Mouse (Mus musculus) liver, embryonic 14.5 days (tissue): ENCODE results near the gene Mpeg1. TPM values are rescaled to one million over a fixed set of nuclear protein-coding genes. Genes with fewer than 3 reads are reported as not detected.

Experiments
- ATAC-seq: fragments of 200-750 bp; cut with Nextera tagmentation; 2 replicates; pipeline ENCODE4 v1.8.0; 2017; ENCODE audit warnings: moderate number of reproducible peaks, mild to moderate bottlenecking, moderate library complexity; ENCODE audit not compliant: insufficient read depth
- DNase-seq, 3 experiments: peaks; one replicate each; pipeline ENCODE4 v3.0.0-alpha.2; 2012 to 2013; ENCODE audit warnings: low read depth in 3 of 3, low spot score in 3 of 3
- H3K27ac ChIP-seq: fragments of 300-500 bp; sonication (generic); 2 replicates; pipeline ENCODE4 v1.5.1; 2014; ENCODE audit warnings: moderate library complexity, mild to moderate bottlenecking, control low read depth, inconsistent platforms
- H3K27me3 ChIP-seq: fragments of 300-500 bp; sonication (generic); 2 replicates; pipeline ENCODE4 v1.6.1; 2014; ENCODE audit warnings: mild to moderate bottlenecking, low read length, moderate library complexity; ENCODE audit not compliant: control insufficient read depth, insufficient read depth
- H3K36me3 ChIP-seq: fragments of 300-500 bp; sonication (generic); replicated peaks from 2 replicates; pipeline ENCODE4 v1.6.1; 2014; ENCODE audit warnings: low read depth; ENCODE audit not compliant: control insufficient read depth, insufficient read depth
- H3K4me1 ChIP-seq, 2 experiments: fragments of 200-500 bp in 1 of 2; fragments of 300-500 bp in 1 of 2; sonication (generic) in 1 of 2; replicated peaks; 2 replicates each; pipeline ENCODE4 v1.6.1; 2012 to 2014; ENCODE audit warnings: antibody characterized with exemption in 1 of 2, inconsistent platforms in 1 of 2, low read length in 1 of 2; ENCODE audit not compliant: control insufficient read depth in 2 of 2, insufficient read depth in 2 of 2
- H3K4me2 ChIP-seq: fragments of 300-500 bp; sonication (generic); 2 replicates; pipeline ENCODE4 v1.6.1; 2014; ENCODE audit warnings: low read depth, mild to moderate bottlenecking, control low read depth, moderate library complexity
- H3K4me3 ChIP-seq, 2 experiments: fragments of 200-500 bp in 1 of 2; fragments of 300-500 bp in 1 of 2; sonication (generic) in 1 of 2; 2 replicates each; pipeline ENCODE4 v1.5.1; 2012 to 2014; ENCODE audit warnings: low read depth in 2 of 2, low read length in 2 of 2, mild to moderate bottlenecking in 2 of 2, control low read depth in 1 of 2, inconsistent platforms in 1 of 2, moderate library complexity in 1 of 2; ENCODE audit not compliant: insufficient read depth in 1 of 2
- H3K9ac ChIP-seq: fragments of 300-500 bp; sonication (generic); replicated peaks from 2 replicates; pipeline ENCODE4 v1.6.1; 2014; ENCODE audit warnings: mild to moderate bottlenecking, control low read depth, moderate library complexity
- H3K9me3 ChIP-seq: fragments of 300-500 bp; sonication (generic); 2 replicates; pipeline ENCODE4 v1.6.1; 2016; ENCODE audit warnings: low read length, mixed read lengths; ENCODE audit not compliant: control insufficient read depth
- CTCF ChIP-seq: IDR thresholded peaks from 2 replicates; pipeline ENCODE4 v1.5.1; 2016; ENCODE audit warnings: antibody characterized with exemption, low read depth, control low read depth
- EP300 ChIP-seq: IDR thresholded peaks from 2 replicates; pipeline ENCODE4 v1.6.1; 2016; ENCODE audit warnings: antibody characterized with exemption, low read depth
- WGBS: fragments of 180-500 bp; shearing (Covaris S2); extraction: QIAGEN DNeasy Blood & Tissue Kit; methylation state at CpG from one replicate; pipeline ENCODE4 v1.1.7; 2014; ENCODE audit not compliant: insufficient replicate concordance; 5-methylcytosine and 5-hydroxymethylcytosine counted together
- polyA plus RNA-seq, 2 experiments: library from polyadenylated mRNA; depleted of rRNA in 1 of 2; stranded (reverse) in 1 of 2; unstranded in 1 of 2; fragments of >200 nt; fragmentation: Nextera tagmentation in 1 of 2; extraction: Ambion mirVana in 1 of 2; gene quantifications; 2 replicates each; pipeline versions ENCODE4 v1.2.1 to v1.2.3; 2012 to 2014

Gene Mpeg1
- polyA plus RNA-seq, 2 experiments: 2.0 to 5.9 TPM

DNA sequence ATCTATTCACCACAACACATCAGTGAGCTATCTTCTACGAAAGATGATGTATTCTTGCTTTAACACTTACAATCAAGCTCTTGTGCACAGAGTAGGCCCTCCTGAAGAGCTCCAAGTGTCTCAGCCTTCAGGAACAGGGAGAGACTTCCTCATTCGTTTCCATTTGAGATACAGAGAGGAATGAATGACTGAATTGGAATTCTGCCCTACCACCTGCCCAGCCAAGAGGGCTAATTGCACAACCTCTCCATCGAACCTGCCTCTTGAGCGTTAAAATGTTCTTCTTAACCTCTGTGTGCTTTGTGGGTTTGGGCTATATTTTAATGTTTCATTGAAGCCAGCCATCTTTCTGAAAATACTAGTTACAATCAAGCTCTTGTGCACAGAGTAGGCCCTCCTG lies 4.1 kb downstream of the Mpeg1 start:
- no peaks in the 10 kb centered on the region for H3K9me3 ChIP-seq
- ATAC-seq (no peak), DNase-seq (no peak)
- no peak overlapping the region for H3K4me3 ChIP-seq
- H3K27me3 ChIP-seq: no peaks in the 10 kb centered on the region
- no peaks in the 10 kb centered on the region for H3K36me3 ChIP-seq
- no peak overlapping the region for H3K27ac ChIP-seq
- no peak overlapping the region for H3K4me2 ChIP-seq
- whole genome bisulfite sequencing: 57% methylated on average over 4 of the region's 4 CpGs
- no peaks in the 10 kb centered on the region for H3K4me1 ChIP-seq
- H3K9ac ChIP-seq: no peak overlapping the region
- no peak for TF ChIP-seq CTCF
- no peak for TF ChIP-seq EP300

DNA sequence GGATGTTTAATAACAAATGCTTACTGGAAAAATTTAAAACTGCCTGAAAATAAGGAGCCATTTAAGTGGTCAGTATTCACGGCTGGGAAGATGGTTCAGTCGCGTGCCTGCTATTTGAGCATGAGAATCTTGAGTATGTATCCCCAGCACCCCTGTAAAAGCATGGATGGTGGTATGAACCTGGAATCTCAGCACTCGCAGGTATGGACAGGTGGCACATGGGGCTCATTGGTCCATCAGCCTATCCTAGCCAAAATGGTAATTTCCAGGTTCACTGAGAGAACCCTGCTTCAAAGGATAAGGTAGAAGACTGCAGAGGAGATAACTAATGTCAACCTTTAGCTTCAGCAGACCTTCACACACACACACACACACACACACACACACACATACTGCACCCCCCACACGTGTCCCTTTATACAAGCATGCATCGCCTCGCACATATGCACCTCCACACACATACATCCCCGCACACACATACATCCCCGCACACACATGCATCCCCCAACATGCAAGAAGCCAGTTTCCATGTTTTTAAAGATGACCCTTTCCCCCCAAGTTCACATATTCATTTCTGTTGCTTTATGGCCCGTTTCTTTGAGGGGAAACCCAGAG lies 5.1 kb downstream of the Mpeg1 start:
- H3K9me3 ChIP-seq: no peaks in the 10 kb centered on the region
- no peaks in the 10 kb centered on the region for H3K27me3 ChIP-seq
- no peak for ATAC-seq
- no peak for TF ChIP-seq EP300
- no peak for TF ChIP-seq CTCF
- 65% methylated on average over 10 of the region's 10 CpGs for WGBS
- H3K36me3 ChIP-seq: no peaks in the 10 kb centered on the region
- H3K9ac ChIP-seq: no peak overlapping the region
- H3K4me2 ChIP-seq: no peak overlapping the region
- DNase-seq: no peak
- no peaks in the 10 kb centered on the region for H3K4me1 ChIP-seq
- no peak overlapping the region for H3K4me3 ChIP-seq
- no peak overlapping the region for H3K27ac ChIP-seq

DNA sequence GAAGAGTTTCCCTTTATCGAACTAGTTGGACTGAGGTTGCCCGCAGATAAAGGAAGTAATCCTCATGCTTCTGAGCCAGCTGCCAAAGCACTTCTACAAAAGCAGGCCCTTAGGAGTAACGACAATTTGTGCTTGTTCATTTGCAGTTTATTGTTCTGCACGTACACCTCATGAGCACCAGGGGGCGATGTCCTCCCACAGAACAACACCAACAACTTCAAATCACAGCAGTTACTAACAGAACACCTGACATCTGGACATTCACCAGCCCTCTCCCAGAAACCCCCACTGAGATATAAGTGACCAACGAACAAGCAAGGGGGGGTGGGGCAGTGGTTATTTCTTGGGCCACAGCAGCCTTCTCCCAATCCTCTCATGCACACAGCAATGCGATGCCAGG lies 5.6 kb downstream of the Mpeg1 start:
- Histone ChIP-seq H3K9ac (no peak overlapping the region), H3K27me3 (no peaks in the 10 kb centered on the region), H3K4me3 (no peak overlapping the region), H3K4me2 (no peak overlapping the region), H3K27ac (no peak overlapping the region), H3K9me3 (no peaks in the 10 kb centered on the region), H3K36me3 (no peaks in the 10 kb centered on the region), H3K4me1 (no peaks in the 10 kb centered on the region)
- DNase-seq: no peak
- TF ChIP-seq CTCF (peak; percentile 80), EP300 (no peak)
- ATAC-seq: peak; percentile 26; the same call in 1 of the 2 replicates
- WGBS: 15% methylated on average over 7 of the region's 7 CpGs

DNA sequence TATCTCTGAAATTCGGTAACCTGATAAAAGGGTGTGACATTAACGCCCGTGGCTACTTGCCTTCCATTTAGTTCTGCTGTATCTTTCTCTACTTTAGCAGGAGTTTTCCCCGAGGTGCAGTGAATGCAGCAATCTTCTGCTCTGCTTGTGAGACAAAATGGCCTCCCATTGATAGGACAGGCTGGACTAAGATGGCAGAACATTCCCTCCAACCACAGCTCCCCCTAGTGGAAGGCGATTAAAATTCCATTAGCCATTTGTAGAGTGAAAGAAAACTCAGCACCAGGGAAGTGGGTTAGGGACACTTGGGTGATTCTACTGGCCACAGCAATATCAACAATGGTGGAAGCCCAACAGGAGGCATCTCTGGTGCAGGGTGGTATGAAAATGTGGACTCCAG lies 6.9 kb downstream of the Mpeg1 start:
- H3K27me3 ChIP-seq: no peaks in the 10 kb centered on the region
- TF ChIP-seq EP300 (no peak), CTCF (peak; percentile 61)
- H3K36me3 ChIP-seq: no peaks in the 10 kb centered on the region
- H3K4me2 ChIP-seq: no peak overlapping the region
- no peaks in the 10 kb centered on the region for H3K4me1 ChIP-seq
- DNase-seq: no peak
- ATAC-seq: no peak
- H3K9ac ChIP-seq: no peak overlapping the region
- H3K9me3 ChIP-seq: no peaks in the 10 kb centered on the region
- 65% methylated on average over 5 of the region's 5 CpGs for WGBS
- no peak overlapping the region for H3K4me3 ChIP-seq
- no peak overlapping the region for H3K27ac ChIP-seq

DNA sequence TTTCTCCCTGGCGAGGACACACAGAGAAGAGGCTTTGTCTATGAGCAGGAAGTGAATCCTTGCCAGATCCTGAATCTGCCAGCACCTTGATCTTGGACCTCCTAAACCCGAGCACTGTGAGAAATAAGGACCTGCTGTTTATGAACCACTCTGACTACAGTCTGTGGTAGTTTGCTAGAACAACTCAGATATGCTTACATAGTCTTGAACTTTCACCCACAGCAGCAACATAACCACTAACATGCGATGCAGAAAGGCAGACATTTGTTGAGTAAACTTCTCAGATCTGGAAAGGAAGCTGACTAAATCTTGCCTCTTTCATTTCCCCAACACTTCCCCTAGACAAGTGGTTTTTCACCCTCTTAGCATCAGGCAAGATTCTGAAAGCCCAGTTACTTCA lies 11.3 kb downstream of the Mpeg1 start:
- DNase-seq: no peak
- no peak for ATAC-seq
- Histone ChIP-seq H3K9ac (no peak overlapping the region), H3K4me2 (no peak overlapping the region), H3K4me3 (no peak overlapping the region), H3K36me3 (no peaks in the 10 kb centered on the region), H3K27me3 (no peaks in the 10 kb centered on the region), H3K9me3 (no peaks in the 10 kb centered on the region), H3K4me1 (no peaks in the 10 kb centered on the region; a peak in 1 of 4 replicates), H3K27ac (no peak overlapping the region)
- TF ChIP-seq EP300: no peak
- TF ChIP-seq CTCF: no peak
- 45% methylated on average over 3 of the region's 3 CpGs for WGBS
